Mouse (Mus musculus): ENCODE measurements around the gene Rbm47.

GRCm38 (mm10) chr5:66135853-66136210 lies 37.1 kb downstream of the Rbm47 start:
- TF ChIP-seq CTCF (IDR thresholded peaks at IDR 0.05; ENCODE audit: low read depth, low read length) (no peak), POLR2A (IDR thresholded peaks at IDR 0.05; ENCODE audit: extremely low read depth, insufficient read depth, low read length) (no peak)
